ENCODE assay signal across 25 mouse cellular contexts in the genomic region with DNA sequence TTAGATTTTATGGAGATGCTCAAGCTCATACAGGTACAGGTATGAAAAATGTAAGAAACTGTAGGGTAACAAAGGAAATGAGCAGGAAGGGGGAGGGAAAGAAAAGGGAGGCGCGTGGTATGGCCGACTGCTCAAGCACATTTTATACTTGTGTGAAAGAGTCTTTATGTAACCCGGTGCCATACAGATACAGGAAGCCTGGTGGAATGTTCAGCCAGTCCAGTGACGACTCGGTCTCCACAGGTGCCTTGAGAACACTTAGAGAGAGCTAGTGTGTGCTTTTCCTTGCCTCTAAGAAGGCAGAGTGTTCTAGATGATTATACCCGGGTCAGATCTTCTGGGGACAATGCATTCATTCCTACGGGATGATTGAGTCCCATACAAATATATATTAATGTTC.
"Had no signal": no experiment of that assay in that cellular context is flagged by ENCODE, and none has a peak within 500 bp of the region (broad histone marks: within the 10 kb centered on the region; RNA-seq: fewer than 3 reads in every experiment).

No protein-coding gene starts in this region.

- H3K9me3 ChIP-seq: heart, embryonic 10.5 days; heart, embryonic 12.5 days; hindbrain, embryonic 10.5 days; hindbrain, embryonic 12.5 days; kidney, embryonic 15.5 days; limb, embryonic 13.5 days; limb, embryonic 15.5 days had no signal

- DNase-seq: gastrocnemius, adult 2 months; gastrocnemius, postnatal 10 days; gastrocnemius, postnatal 25 days; heart, adult 18-20 months; heart, postnatal 10 days; heart, postnatal 4 days; kidney, adult 11 months; kidney, adult 2 months; kidney, adult 9 months; kidney, postnatal 14 days; kidney, postnatal 36 days; layer of hippocampus, adult 9-11 months; layer of hippocampus, postnatal 36 days; left cerebral cortex, postnatal 4 days had no signal

- H3K4me2 ChIP-seq: heart, embryonic 12.5 days; hindbrain, embryonic 12.5 days; hindbrain, embryonic 14.5 days; kidney, embryonic 15.5 days; limb, embryonic 13.5 days; limb, embryonic 15.5 days had no signal

- H3K9ac ChIP-seq: heart, embryonic 12.5 days; hindbrain, embryonic 12.5 days; hindbrain, embryonic 14.5 days; kidney, embryonic 15.5 days; limb, embryonic 13.5 days; limb, embryonic 15.5 days had no signal

- H3K4me3 ChIP-seq: gastrocnemius, adult 2 months; heart, embryonic 10.5 days; heart, embryonic 12.5 days; hindbrain, embryonic 10.5 days; hindbrain, embryonic 12.5 days; kidney, embryonic 15.5 days; limb, embryonic 13.5 days; limb, embryonic 15.5 days had no signal

- ATAC-seq: hindbrain, postnatal 0 days; intestine, embryonic 16.5 days had no signal

- H3K27ac ChIP-seq: gastrocnemius, adult 2 months; hindbrain, embryonic 10.5 days; hindbrain, embryonic 12.5 days; hindbrain, embryonic 14.5 days; hindbrain, postnatal 0 days; kidney, embryonic 15.5 days; kidney, postnatal 0 days; limb, embryonic 13.5 days; limb, embryonic 15.5 days had no signal

- H3K4me1 ChIP-seq: hindbrain, embryonic 10.5 days; hindbrain, embryonic 12.5 days had no signal

- H3K27me3 ChIP-seq: heart, embryonic 12.5 days; hindbrain, embryonic 12.5 days; kidney, embryonic 15.5 days; limb, embryonic 13.5 days; limb, embryonic 15.5 days had no signal
